Mouse (Mus musculus) adrenal gland, postnatal 4 days (tissue): ENCODE data around the gene Ckap4. TPM values are rescaled to one million over a fixed set of nuclear protein-coding genes. Genes with fewer than 3 reads are reported as not detected.
"Not testable (repeated sequence)": the region's sequence is repeated elsewhere in the genome, so short reads cannot be mapped to it uniquely, and the experiment has no call there.

ENCODE experiments used
- DNase-seq, 2 experiments: peaks; one replicate each; pipeline ENCODE4 v3.0.0; 2021 to 2022; ENCODE audit warnings: low spot score in 2 of 2, mixed read lengths in 2 of 2
- total RNA-seq, 2 experiments: library from RNA; stranded (reverse); gene quantifications; 2 replicates each; pipeline ENCODE4 v1.2.3; 2021

The Ckap4 gene
- total RNA-seq, 2 experiments from 2014 or later = 96.9 to 103 TPM

DNA sequence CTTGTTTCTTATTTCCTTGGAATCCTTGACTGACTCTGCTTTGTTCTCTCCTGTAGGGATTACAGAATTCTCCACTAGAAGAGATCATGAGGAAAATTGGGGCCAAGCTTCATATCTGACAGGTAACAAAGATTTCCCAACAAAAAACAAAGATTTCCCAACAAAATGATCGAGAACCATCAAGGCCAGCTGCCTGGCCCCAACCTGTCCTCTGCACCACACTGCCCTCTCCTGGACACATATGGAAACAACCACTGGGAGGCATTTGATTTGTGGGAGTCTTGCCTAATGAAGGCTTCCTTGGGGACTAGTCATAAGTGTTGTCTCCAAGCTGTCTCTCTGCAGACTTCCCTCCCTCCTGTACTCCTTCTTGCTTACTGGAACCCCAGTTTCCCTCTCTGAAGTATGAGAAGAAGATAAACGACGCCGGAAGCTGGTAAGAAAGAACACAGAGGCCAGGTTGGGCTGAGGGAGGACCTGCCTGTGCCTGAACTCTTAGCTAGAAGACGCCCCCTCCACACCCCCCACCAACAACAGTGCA lies 19.8 kb downstream of the Ckap4 start:
- peak in 1 of 2 experiments; percentile 65 for DNase-seq

DNA sequence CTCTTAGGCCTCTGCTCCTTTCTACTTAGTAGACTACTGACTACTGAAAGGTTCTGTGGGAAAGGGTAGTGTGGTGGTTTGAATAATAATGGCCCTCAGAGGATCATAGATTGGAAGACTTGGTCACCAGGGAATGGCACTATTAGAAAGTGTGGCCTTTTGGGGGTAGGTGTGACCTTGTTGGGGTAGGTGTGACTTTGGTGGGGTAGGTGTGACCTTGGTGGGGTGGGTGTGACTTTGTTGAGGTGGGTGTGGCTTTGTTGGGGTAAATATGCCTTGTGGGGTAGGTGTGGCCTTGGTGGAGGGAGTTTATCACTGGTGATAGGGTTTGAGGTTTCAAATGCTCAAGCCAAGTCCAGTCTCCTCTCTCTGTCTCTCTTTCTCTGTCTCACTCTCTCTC lies 21.1 kb downstream of the Ckap4 start:
- no peak for DNase-seq

DNA sequence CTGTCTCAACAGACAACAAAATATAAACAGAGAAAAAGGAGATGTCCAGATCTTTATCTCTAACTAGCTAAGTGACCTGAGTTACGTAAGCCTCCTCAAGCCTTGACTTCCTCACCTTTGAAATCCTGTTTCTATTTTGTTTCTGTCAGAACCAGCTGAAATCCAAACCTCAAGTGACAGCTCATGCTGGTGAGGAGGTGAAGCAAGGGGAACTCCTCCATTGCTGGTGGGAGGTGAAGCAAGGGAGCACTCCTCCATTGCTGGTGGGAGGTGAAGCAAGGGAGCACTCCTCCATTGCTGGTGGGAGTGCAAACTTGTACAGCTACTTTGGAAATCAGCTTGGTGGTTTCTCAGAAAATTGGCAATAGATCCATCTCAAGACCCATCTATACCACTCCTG lies 25.3 kb downstream of the Ckap4 start:
- DNase-seq = no peak

DNA sequence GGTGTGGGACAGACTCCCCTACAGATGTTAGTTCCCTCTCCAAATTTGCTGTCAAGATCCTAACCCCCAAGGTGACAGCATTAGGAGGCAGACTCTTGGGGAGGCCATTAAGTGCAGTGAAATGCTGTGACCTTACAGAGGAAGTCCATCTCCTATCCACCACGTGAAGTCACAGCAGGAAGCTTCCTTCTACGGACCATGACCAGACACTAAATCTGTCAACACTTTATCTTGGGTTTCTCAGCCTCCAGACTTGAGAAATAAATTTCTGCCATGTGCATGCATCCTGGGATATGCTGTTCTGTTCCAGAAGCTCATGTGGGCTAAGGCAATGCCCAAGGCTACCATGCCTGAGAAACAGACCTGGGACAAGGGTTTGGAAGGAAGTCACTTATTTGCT lies 35.0 kb downstream of the Ckap4 start:
- no peak for DNase-seq

DNA sequence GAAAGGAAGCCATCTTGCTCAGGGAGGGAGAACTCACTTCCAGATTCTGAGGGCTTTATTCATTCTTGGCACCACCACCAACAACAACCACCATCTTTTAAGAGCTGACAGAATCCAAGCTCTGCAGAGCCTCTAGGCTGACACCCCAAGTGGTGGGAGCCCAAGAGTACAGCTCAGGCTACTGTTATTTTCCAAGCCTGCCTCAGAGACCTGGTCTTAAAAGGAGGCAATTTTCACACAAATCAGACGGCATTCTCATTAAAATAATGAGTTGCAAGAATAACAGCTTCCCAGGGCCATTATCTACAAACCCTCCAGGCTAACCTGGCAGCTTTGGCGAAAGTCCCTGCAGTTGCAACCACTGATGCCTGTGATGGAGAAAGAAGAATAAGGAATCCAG lies 37.1 kb downstream of the Ckap4 start:
- no peak for DNase-seq

DNA sequence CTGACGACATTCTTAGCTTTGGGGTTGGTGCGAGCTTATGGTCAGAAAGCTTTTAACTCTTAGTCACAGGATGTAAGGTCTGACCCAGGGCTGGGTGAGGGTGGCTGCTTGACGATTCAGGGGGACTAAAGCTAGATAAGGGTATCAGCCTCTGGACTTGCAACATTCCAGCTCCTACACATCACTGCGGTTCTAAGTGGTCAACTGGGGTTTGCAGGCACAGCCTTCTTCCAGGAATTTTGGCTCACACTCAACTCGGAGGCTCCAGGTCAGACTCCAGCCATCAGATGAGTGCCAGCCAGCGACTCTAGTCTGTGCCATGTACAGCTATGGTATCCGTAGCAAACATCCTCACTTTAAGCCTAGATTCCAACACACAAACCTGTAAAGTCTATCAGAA lies 39.4 kb downstream of the Ckap4 start:
- DNase-seq = no peak

DNA sequence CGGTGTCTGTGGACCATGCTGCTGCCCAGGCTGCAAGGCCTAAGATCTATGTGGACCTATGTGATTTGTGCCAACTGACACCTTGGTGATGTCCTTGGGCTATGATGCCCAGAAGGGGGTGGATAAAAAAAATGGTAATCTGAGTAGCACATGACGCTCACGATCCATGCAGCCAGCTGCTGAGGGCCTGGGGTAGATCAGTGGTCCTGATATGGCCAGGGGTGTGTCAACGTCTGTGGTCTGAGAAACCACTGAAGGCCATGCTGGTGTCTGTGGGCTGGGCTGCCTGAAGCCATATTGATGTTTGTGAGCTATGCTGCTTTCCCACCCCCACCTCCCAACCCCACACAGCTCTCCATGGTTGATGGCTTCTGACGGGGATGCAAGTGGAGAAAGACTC lies 43.7 kb downstream of the Ckap4 start:
- DNase-seq = no peak

DNA sequence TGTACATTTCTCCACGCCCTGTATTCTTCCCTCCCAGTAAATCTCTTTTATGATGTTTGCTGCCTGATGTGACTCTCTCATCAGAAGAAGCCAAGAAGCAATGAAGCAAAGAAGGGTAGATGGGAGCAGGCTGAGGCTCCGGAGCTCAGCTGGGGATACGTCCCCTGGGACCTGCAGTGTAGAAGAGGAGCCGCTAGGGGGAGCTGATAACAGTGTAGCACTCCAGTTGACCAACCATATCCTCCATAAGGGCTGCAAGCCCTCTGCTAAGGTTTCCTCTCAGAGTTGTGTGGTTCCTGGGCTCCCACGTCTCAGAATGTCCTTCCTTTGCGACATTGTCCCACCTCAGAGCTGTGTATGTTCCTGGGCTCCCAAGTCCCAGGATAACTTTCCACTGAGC lies 45.5 kb downstream of the Ckap4 start:
- DNase-seq = peak; percentile 16 to 41

DNA sequence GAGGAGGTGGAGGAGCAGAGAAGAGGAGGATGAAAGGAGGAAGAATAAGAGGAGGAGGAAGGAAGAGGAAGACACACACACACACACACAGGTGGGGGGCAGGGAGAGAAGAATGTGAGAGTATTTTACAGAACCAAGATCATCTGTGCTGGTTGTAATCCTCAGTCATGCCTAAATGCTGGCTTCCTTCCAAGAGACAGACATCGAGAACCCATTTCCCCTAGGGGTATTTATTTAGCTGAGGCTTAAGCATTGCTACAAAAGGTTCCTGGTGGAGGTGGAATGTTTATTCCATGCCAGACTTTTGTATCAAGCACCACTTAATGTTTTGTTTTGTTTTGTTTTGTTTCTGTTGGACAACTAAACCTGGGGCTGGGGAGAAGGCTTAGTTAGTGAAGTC lies 49.2 kb downstream of the Ckap4 start:
- DNase-seq = no peak

DNA sequence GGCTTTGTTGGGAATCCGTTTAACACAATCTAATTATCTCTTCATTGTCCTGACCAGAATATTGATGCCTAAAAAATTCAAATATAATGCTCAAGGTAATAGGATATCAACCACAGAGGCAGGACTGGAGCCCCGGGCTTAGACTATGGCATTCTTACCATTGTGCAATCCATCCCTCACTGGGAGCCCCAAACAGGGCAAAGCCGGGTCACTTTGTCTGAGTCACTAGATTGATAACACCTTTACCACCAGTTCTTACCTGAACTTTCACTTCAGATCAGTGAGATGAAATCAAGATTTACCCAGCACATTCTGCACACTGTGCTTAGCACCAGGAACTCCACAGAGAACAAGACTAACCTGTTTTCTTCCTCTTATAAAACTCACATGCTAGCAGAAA lies 50.3 kb downstream of the Ckap4 start:
- DNase-seq = no peak

DNA sequence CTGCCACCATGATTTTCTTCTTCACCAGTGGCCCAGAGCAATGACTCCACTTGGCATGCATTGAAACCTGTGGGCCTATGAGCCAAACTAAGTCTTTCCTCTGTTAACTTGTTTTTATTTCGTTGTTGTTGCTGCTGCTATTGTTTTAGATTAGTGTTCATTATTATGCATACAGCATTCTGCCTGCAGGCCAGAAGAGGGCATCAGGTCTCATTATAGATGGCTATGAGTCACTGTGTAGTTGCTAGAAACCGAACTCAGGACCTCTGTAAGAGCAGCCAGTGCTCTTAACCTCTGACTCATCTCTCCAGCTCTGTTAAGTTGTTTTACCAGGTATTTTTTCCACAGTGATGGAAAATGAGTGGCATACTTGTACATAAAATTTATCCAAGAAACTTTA lies 50.8 kb downstream of the Ckap4 start:
- DNase-seq = no peak

DNA sequence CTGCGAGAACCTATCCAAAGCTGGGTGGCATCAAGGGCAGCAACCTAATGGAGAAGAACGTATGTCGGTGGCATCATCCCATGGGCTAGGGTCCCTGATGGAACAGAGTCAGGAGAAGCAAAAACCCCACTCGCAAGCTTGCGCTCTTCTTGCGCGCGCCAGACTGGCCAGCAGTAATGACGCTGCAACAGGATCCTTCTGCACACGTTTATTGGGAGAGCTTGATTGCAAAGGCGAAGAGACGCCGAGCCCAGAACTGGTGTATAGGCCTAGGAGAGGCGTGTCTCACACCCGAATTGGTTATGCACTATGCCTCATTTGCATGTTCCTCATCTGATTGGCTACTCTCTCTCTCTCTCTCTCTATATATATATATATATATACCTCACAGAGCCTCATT lies 51.4 kb downstream of the Ckap4 start:
- not testable (repeated sequence) for DNase-seq

DNA sequence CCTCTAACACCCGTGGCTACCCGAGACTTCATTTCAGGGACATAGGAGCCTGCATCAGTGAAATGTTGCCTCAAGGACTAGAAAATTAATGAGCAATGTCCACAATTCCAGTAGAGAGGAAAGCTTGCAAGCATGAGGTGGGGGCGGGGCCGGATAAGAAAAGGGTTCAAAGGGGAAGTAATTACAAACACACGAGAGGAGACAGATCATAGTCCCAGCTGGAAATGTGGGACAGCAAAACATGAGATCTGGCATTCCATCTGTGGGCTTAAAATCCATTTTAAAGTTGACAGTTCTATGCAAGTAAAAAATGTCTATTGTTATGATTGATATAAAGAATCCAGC lies 52.6 kb downstream of the Ckap4 start:
- DNase-seq = no peak

DNA sequence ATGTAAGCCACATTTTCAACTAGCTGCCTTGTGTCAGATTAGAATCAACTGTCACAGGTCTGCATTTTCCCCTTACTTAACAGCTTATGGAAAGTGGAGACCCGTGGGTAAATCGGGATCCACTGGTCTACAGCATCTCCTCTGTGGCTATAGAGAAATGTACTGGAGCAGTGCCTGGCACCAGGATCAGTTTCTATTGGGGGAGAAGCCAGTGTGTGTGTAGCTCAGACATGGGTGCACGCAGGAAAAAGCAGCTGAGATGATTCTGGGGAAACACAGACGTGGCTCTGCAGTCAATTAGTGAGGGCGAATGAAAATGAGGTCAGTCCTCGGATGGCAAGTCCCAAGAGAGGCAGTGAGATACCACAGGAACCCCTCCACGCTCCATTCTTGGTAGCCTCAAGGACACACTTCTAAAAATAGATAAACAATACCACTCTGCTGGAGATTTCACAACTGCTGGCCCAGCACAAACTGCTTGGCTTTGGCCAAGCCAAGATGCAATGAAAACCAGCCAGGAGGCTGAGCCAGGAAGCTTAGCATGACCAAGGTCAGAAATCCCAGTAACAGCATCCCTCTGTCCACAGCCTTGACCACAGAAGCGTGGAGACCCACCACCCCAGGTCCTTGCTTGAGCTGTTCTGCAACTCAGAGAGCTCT lies 53.1 kb downstream of the Ckap4 start:
- DNase-seq = no peak

DNA sequence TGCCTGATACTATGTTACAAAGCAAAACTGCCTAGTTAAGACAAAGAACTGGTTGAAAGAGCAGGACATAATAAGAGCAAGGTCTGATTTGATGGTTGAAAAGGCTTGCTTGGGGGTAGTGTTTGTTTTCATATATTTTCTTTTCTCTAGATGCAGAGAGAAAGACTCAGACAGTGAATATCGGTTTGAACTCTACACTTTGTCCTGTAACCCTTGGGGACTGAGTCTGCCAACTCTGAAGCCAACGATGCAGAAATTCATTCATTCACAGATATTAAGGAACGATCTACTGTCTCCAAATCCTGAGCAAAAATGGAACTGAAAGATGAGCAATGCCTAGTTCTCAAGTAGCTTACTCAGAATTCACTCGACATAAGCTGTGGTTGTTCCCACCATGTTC lies 53.7 kb downstream of the Ckap4 start:
- DNase-seq = no peak

DNA sequence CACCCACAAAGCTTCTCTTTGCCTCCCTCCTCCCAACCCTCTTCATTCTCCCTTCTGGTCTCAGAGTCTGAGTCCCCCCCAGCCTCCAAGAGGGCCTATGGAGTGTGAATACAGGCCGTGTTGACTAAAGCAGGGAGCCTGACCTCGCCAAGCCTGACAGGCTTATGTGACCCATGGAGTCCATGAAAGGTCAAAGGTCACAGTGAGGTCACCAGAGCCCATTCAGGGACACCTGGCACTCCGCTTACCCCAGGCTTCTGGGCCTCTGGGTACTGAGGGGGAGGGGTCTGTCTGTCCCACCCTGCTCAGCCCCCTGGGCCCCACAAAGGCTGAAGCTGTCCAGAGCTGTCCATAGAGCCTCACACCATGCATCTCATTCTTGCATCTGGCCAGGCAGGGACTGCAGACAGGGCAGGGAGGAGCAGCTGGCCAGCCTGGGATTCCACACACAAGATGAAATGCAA lies 56.2 kb downstream of the Ckap4 start:
- DNase-seq = no peak

DNA sequence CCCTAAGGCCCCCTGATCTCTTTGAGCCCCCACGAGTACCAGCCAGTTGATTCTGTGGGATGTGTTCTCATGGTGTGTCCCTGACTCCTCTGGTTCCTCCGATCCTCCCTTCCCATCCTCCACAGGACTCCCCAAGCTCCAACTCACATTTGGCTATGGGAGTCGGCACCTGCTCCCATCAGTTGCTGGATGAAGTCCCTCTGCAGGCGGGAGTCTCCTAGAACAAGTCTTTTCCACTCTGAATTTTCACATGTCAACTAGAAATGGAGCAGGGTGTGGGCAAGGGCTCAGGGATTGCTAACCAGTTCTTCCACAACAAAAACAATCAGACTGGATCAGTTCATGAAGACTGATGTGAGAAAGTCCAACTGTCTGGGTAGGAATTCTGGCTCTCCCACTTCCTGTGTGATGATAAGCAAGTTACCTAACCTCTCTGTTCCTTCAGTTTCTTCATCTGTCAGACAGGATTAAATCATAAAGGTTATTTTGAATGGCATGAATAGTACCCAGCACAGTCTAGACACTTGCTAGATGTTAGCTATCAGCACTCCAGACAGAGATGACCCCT lies 56.7 kb downstream of the Ckap4 start:
- DNase-seq = no peak

Other genes with a start within 250 kb of the Ckap4 start
- 10 to 100 TPM; 13.4 to 13.5 TPM for gene Nuak1, start 93.5 kb downstream of the Ckap4 start, total RNA-seq
- 10 to 100 TPM; 50.1 to 51.2 TPM for gene Tcp11l2, start 42.6 kb upstream of the Ckap4 start, total RNA-seq
- gene Polr3b, start 88.2 kb upstream of the Ckap4 start, total RNA-seq = 10 to 100 TPM; 28.5 to 31.6 TPM
- gene Rfx4, start 222.0 kb upstream of the Ckap4 start, total RNA-seq = under 1 TPM in 1 of 2 experiments, not detected in 1; 0.17 TPM